Mouse (Mus musculus) T-helper 17 cell (primary cell): ENCODE measurements around the gene Tbc1d2.

Experiments
- in situ Hi-C, 2 experiments: fragments of 300-600 bp; cut with MboI, MseI; formaldehyde crosslinking; loops; 1 replicate in 1 of 2; 2 replicates in 1 of 2; pipeline ENCODE4 v1.15.1; 2025; ENCODE audit warnings: high pct_unique_total_duplicates in 2 of 2

Tbc1d2 gene

GRCm38 (mm10) chr4:46650086-46650753 is at the start of gene Tbc1d2:
Gene Tbc1d2, minus strand, starts transcription at chr4:46650209.
- in situ Hi-C loops = loop anchor here in 1 of 2 experiments (5.0 to 10.0 kb wide), 2 partner anchors 38 to 105 kb away; no protein-coding TSS in a partner anchor

GRCm38 (mm10) chr4:46696467-46696866 is 46.5 kb upstream of the Tbc1d2 start:
- in situ Hi-C loops = loop anchor here (5.0 to 10.0 kb wide), 2 partner anchors 308 to 1596 kb away; no protein-coding TSS in a partner anchor

GRCm38 (mm10) chr4:46690565-46690964 is 40.6 kb upstream of the Tbc1d2 start:
- in situ Hi-C loops = loop anchor here (5.0 to 10.0 kb wide), 2 partner anchors 314 to 347 kb away; no protein-coding TSS in a partner anchor

GRCm38 (mm10) chr4:46690023-46690420 is 40.0 kb upstream of the Tbc1d2 start:
- in situ Hi-C loops = loop anchor here (5.0 to 10.0 kb wide), 2 partner anchors 315 to 347 kb away; no protein-coding TSS in a partner anchor

GRCm38 (mm10) chr4:46689397-46690022 is 39.5 kb upstream of the Tbc1d2 start:
- in situ Hi-C loops = loop anchor here (5.0 to 10.0 kb wide), 3 partner anchors 315 to 348 kb away; no protein-coding TSS in a partner anchor

GRCm38 (mm10) chr4:46688213-46688832 is 38.3 kb upstream of the Tbc1d2 start:
- in situ Hi-C loops = loop anchor here in 1 of 2 experiments (10.0 kb wide), 1 partner anchor 346 kb away; no protein-coding TSS in a partner anchor

GRCm38 (mm10) chr4:46684160-46684559 is 34.2 kb upstream of the Tbc1d2 start:
- in situ Hi-C loops = loop anchor here in 1 of 2 experiments (10.0 kb wide), 1 partner anchor 351 kb away; no protein-coding TSS in a partner anchor

- in situ Hi-C loops = no loop called here
These were observed 26.6 kb upstream of the Tbc1d2 start for GRCm38 (mm10) chr4:46676646-46677045.

GRCm38 (mm10) chr4:46675992-46676391 is 26.0 kb upstream of the Tbc1d2 start:
- in situ Hi-C loops = no loop called here

- in situ Hi-C loops = no loop called here
These were observed 25.3 kb upstream of the Tbc1d2 start for GRCm38 (mm10) chr4:46675272-46675785.

GRCm38 (mm10) chr4:46668620-46669019 is 18.6 kb upstream of the Tbc1d2 start:
- in situ Hi-C loops = no loop called here

GRCm38 (mm10) chr4:46666420-46666819 is 16.4 kb upstream of the Tbc1d2 start:
- in situ Hi-C loops = no loop called here

- in situ Hi-C loops = no loop called here
These were observed 15.4 kb upstream of the Tbc1d2 start for GRCm38 (mm10) chr4:46665371-46665774.

- in situ Hi-C loops = no loop called here
These were observed 14.4 kb upstream of the Tbc1d2 start for GRCm38 (mm10) chr4:46664123-46665009.

- in situ Hi-C loops = no loop called here
These were observed 11.4 kb upstream of the Tbc1d2 start for GRCm38 (mm10) chr4:46661433-46661832.

GRCm38 (mm10) chr4:46658946-46659345 is 8.9 kb upstream of the Tbc1d2 start:
- in situ Hi-C loops = loop anchor here in 1 of 2 experiments (10.0 kb wide), 1 partner anchor 114 kb away; no protein-coding TSS in a partner anchor

- in situ Hi-C loops = loop anchor here in 1 of 2 experiments (10.0 kb wide), 1 partner anchor 112 kb away; no protein-coding TSS in a partner anchor
These were observed 7.1 kb upstream of the Tbc1d2 start for GRCm38 (mm10) chr4:46657116-46657515.

- in situ Hi-C loops = loop anchor here in 1 of 2 experiments (10.0 kb wide), 1 partner anchor 111 kb away; no protein-coding TSS in a partner anchor
These were observed 5.9 kb upstream of the Tbc1d2 start for GRCm38 (mm10) chr4:46655956-46656355.

- in situ Hi-C loops = loop anchor here in 1 of 2 experiments (10.0 kb wide), 1 partner anchor 110 kb away; no protein-coding TSS in a partner anchor
These were observed 5.3 kb upstream of the Tbc1d2 start for GRCm38 (mm10) chr4:46655298-46655697.

- in situ Hi-C loops = loop anchor here (5.0 kb wide), 2 partner anchors 37 to 507 kb away; no protein-coding TSS in a partner anchor
These were observed 848 bp downstream of the Tbc1d2 start for GRCm38 (mm10) chr4:46649161-46649560.
